Mouse (Mus musculus) CD8-positive naive resting alpha-beta T cell, adult 2 months (primary cell): ENCODE data around the gene Gm13119.
"Not testable (repeated sequence)": the region's sequence is repeated elsewhere in the genome, so short reads cannot be mapped to it uniquely, and the experiment has no call there.

Experiments used
- DNase-seq, 2 experiments: peaks; one replicate each; pipeline ENCODE4 v3.0.0; 2022; ENCODE audit warnings: low read depth in 2 of 2, low spot score in 2 of 2

Gene Gm13119

GRCm38 (mm10) chr4:144357642-144358041, at the start of gene Gm13119:
Gene Gm13119, plus strand, starts transcription at chr4:144357942.
- not testable (repeated sequence) for DNase-seq

DNA sequence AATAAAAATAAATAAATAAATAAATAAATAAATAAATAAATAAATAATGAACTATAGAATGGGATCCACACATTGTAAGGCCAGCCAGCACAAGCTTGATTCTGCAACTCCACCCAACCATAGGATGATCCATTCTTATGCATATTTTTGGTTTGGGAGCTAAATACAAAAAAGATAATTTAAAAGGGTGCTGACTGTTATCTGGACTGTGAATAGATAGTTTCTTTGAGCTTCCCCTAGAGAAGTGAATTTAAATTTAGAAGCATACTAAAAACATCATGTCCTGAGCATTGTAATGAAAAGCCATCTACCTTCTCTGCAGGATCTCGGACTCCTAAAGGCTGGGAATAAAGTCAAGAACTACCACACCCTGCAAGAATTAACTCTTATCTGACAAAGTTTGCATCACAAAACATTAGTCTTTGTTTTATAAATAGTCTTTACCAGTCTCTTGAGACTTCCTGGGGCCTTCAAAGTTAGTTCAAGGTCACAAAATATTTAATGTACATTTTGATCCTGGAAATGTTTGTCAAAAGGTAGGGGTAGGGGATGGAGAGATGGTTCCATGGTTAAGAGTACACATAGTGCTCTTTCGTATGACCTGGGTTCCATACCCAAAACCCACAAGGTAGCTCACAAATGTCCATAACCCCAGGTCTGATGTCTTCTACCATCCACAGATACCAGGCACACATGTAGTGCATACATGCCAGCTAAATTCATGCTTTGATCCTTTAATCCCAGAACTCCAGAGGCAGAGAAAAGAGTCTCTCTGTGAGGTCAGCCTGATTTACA, 44.9 kb upstream of the Gm13119 start:
- DNase-seq, result not testable (repeated sequence)

- not testable (repeated sequence) for DNase-seq
Observed at GRCm38 (mm10) chr4:144329949-144330348, 27.8 kb upstream of the Gm13119 start, which contains the start of gene Gm13128. Gene Gm13128, plus strand, starts transcription at chr4:144330249.

DNA sequence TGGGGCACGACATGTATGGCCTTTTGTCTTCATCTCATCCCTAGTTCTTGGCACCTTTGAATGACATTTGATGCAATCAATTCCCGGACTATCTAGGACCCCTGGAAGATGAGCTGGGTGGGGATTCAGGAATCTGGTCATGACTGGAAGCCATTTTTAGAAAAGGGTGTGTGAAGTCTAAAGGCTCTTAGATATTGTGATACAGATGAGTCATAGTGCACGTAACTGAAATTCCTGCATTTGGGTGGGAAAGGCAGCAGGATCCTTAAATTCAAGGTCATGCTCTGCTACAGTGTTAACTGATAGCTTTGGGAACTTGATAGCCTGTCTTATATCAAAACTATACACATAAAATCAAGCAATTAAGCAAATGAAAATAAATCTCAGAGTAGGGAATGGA, 21.9 kb upstream of the Gm13119 start:
- DNase-seq, result not testable (repeated sequence)

GRCm38 (mm10) chr4:144377911-144378310, 20.2 kb downstream of the Gm13119 start, which contains the start of gene Pramef20:
Gene Pramef20, minus strand, starts transcription at chr4:144377933.
- DNase-seq, result no peak

DNA sequence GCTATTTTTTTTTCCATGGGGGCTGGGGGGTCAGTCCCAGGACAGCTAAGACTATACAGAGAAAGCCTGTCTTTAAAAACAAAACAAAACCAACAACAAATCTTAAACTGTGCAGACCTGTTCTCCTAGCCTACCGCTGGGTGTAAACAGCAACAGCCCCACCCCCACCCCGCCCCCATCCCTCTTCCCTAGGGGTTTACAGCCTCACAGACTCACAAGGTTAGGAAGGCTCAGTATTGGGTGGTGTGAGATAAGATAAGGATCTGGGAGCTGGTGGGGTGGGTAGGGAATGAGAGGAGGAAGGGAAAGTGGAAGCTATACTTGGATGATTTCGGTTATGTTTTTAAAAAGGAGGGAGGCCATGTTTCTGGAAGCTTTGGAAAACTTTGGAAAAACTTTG, 38.6 kb downstream of the Gm13119 start:
- no peak for DNase-seq

GRCm38 (mm10) chr4:144402712-144403111, 45.0 kb downstream of the Gm13119 start:
- DNase-seq, result no peak

DNA sequence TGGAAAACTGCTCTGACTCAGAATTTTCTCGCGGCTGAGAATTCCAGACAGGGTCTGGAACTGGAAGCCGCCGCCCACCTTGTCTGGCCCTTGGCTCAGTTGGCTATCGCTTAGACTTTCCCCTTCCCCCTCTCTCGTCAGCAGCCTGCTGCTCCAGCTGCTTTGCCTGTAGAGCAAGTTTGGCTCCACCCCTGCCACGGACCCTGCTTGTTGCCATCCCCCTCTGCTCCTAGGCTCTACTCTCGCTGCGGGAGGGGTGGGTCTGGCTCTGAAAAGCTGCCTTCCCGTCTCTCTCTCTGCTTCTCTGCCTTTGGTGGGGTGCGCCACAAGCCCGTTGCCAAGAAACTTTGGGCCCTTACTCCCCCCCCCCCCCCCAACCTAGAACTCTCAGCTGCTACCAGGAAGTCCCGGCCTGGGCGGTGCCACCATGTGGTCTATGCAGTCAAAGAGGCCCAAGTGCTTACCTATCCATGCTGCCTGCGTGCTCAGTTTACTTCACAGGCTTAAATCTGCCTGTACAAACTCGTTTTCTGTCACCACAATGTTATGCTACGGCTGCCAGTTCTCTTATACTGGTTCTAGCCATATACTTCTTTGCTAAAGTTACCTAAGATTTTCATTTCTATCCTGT, 46.8 kb downstream of the Gm13119 start:
- no peak for DNase-seq

GRCm38 (mm10) chr4:144406261-144406660, 48.5 kb downstream of the Gm13119 start:
- DNase-seq, result no peak

- no peak for DNase-seq
Observed at GRCm38 (mm10) chr4:144408290-144408689, 50.5 kb downstream of the Gm13119 start, which contains the start of gene Pramef12. Gene Pramef12, minus strand, starts transcription at chr4:144408464.
